Mouse (Mus musculus): ENCODE data around the gene Cldn15. TPM values are rescaled to one million over a fixed set of nuclear protein-coding genes. Genes with fewer than 3 reads are reported as not detected.

The Cldn15 gene
- polyA plus RNA-seq, 1 experiment from 2014 or later = 4.1 TPM

DNA sequence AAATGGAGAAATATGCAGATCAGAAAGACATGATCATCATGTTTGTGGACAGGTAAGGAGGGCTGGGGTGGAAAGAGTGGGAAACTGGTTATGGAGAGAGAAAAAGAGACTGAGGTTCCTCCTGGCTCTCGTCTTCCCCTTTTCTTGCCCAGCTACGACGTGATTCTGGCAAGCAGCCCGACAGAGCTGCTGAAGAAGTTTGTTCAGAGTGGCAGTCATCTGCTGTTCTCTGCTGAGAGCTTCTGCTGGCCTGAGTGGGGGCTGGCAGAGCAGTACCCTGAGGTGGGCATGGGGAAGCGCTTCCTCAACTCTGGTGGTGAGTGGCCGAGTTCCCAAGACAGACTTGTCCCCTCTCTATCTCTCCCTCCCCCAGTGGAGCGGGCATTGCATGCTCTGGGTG lies 22.0 kb downstream of the Cldn15 start:
- Histone ChIP-seq H3K4me3 (replicated peaks) (peak overlapping the region; percentile 92), H3K4me1 (peaks cover 15% of the 10 kb centered on the region), H3K27ac (0 out of 2 replicates have a peak overlapping the region, but pooled peaks have one; percentile 96), H3K9me3 (replicated peaks) (no peaks in the 10 kb centered on the region), H3K27me3 (no peaks in the 10 kb centered on the region), H3K4me2 (peak overlapping the region; percentile 91), H3K36me3 (peaks cover 60% of the 10 kb centered on the region), H3K9ac (peak overlapping the region; percentile 92)
- 66% methylated on average over 7 of the region's 7 CpGs for WGBS
- ATAC-seq (replicated peaks; ENCODE audit: low FRiP score) = no peak

GRCm38 (mm10) chr5:136989801-136990200 lies 23.4 kb downstream of the Cldn15 start:
- peaks cover 60% of the 10 kb centered on the region for H3K36me3 ChIP-seq

DNA sequence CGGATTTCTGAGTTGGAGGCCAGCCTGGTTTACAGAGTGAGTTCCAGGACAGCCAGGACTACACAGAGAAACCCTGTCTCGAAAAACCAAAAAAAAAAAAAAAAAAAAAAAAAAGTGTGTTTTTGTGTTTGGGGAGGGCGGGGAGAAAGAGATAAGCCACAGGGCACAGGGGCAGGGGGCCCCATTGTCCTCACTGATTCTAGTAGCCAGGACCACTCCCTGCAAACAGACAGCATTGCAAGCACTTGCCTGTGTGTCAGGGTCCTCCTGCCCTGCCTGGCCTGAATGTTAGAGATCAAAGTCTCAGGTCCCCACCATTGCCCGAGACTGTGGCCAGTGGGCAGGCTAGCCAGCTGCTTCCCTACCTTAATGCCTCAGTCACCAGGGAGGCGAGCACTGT lies 33.0 kb downstream of the Cldn15 start:
- no peaks in the 10 kb centered on the region for H3K9me3 ChIP-seq (replicated peaks)
- H3K9ac ChIP-seq = no peak overlapping the region
- H3K27ac ChIP-seq = no peak overlapping the region
- no peak overlapping the region for H3K4me3 ChIP-seq (replicated peaks)
- H3K4me2 ChIP-seq = no peak overlapping the region
- H3K4me1 ChIP-seq = 0 out of 2 replicates have a peak, but pooled peaks cover 3% of the 10 kb centered on the region
- no peak for ATAC-seq (replicated peaks; ENCODE audit: low FRiP score)
- no peaks in the 10 kb centered on the region for H3K27me3 ChIP-seq
- 80% methylated on average over 4 of the region's 5 CpGs for WGBS
- H3K36me3 ChIP-seq = peaks cover 20% of the 10 kb centered on the region

More at GRCm38 (mm10) chr5:136989801-136990200, 23.4 kb downstream of the Cldn15 start:
- no peaks in the 10 kb centered on the region for H3K9me3 ChIP-seq (replicated peaks)
- 86% methylated on average over 6 of the region's 6 CpGs for WGBS
- no peaks in the 10 kb centered on the region for H3K27me3 ChIP-seq
- H3K4me1 ChIP-seq = peaks cover 15% of the 10 kb centered on the region
- H3K9ac ChIP-seq = no peak overlapping the region
- no peak overlapping the region for H3K27ac ChIP-seq
- no peak overlapping the region for H3K4me3 ChIP-seq (replicated peaks)
- ATAC-seq (replicated peaks; ENCODE audit: low FRiP score) = no peak
- no peak overlapping the region for H3K4me2 ChIP-seq

DNA sequence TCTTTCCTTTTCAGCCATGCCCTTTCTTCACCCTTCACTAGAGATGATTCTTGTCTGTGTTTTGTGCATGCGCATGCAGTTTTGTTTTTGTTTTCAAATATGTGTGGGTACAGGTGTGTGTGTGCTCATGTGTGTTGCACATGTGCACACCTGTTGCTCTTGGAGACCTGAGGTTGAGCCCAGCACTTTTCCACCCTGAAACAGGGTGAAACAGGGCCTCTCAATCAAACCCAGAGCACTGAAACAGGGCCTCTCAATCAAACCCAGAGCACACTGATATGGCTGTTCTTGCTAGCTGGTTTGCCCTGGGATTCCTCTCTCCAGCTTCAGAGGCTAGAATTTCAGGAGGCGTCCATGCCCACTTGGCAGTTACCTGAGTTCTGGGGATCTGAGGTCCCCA lies 34.2 kb downstream of the Cldn15 start:
- no peak overlapping the region for H3K4me3 ChIP-seq (replicated peaks)
- H3K4me2 ChIP-seq = no peak overlapping the region
- no peak overlapping the region for H3K9ac ChIP-seq
- H3K36me3 ChIP-seq = peaks cover 9% of the 10 kb centered on the region
- no peaks in the 10 kb centered on the region for H3K27me3 ChIP-seq
- WGBS = 81% methylated on average over 2 of the region's 2 CpGs
- no peak for ATAC-seq (replicated peaks; ENCODE audit: low FRiP score)
- H3K27ac ChIP-seq = 0 out of 2 replicates have a peak overlapping the region, but pooled peaks have one; percentile 22
- H3K9me3 ChIP-seq (replicated peaks) = no peaks in the 10 kb centered on the region
- 0 out of 2 replicates have a peak, but pooled peaks cover 3% of the 10 kb centered on the region for H3K4me1 ChIP-seq

DNA sequence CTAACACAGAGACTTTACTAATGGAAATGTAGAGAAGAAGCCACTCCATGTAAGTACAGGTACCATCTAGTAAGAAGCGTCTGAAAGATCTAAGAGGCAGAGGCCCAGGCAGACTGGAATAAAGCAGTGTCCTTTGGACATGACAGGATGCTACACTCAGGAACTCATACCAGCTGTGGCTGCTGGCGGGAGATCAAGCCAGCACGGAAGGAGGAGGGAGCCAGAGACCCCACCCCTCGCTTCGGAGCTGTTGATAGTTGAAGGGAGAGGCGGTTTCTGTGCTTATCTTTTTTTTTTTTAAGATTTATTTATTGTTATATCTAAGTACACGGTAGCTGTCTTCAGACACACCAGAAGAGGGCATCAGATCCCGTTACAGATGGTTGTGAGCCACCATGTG lies 40.9 kb downstream of the Cldn15 start:
- no peaks in the 10 kb centered on the region for H3K9me3 ChIP-seq (replicated peaks)
- no peak for ATAC-seq (replicated peaks; ENCODE audit: low FRiP score)
- 53% methylated on average over 8 of the region's 8 CpGs for WGBS
- H3K4me3 ChIP-seq (replicated peaks) = no peak overlapping the region
- H3K27ac ChIP-seq = no peak overlapping the region
- H3K9ac ChIP-seq = no peak overlapping the region
- no peaks in the 10 kb centered on the region for H3K27me3 ChIP-seq
- no peak overlapping the region for H3K4me2 ChIP-seq
- H3K36me3 ChIP-seq = no peaks in the 10 kb centered on the region
- peaks cover 3% of the 10 kb centered on the region; the same call in 1 of the 2 replicates for H3K4me1 ChIP-seq

DNA sequence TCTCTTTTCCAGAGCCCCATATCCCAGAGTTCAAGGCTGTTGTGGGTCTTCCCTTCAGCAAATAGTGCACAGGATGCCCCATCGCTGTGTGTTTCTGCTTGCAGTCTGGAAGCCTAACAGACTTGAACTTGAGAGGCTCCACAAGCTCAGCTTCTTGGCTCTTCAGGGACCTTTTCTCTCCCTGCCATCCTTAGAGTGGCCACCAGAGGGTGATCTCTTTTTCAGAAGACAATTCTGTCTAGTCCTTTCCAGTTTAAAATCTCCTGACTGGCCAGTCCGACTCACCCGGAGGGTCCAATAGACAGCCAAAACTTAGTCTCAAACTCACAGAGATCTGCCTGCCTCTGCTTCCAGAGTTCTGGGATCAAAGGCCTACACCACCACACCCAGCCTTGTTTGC lies 43.6 kb downstream of the Cldn15 start:
- Histone ChIP-seq H3K9ac (no peak overlapping the region), H3K27ac (no peak overlapping the region), H3K36me3 (no peaks in the 10 kb centered on the region), H3K4me2 (no peak overlapping the region), H3K9me3 (replicated peaks) (no peaks in the 10 kb centered on the region), H3K27me3 (no peaks in the 10 kb centered on the region), H3K4me1 (peaks cover 3% of the 10 kb centered on the region; the same call in 1 of the 2 replicates), H3K4me3 (replicated peaks) (no peak overlapping the region)
- 29% methylated on average over 3 of the region's 3 CpGs for WGBS
- no peak for ATAC-seq (replicated peaks; ENCODE audit: low FRiP score)

- no peaks in the 10 kb centered on the region for H3K27me3 ChIP-seq
- H3K4me1 ChIP-seq = no peaks in the 10 kb centered on the region
- 71% methylated on average over 15 of the region's 15 CpGs for WGBS
- H3K4me2 ChIP-seq = no peak overlapping the region
- H3K36me3 ChIP-seq = no peaks in the 10 kb centered on the region
- no peak overlapping the region for H3K4me3 ChIP-seq (replicated peaks)
- H3K27ac ChIP-seq = no peak overlapping the region
- H3K9ac ChIP-seq = no peak overlapping the region
- no peaks in the 10 kb centered on the region for H3K9me3 ChIP-seq (replicated peaks)
- no peak for ATAC-seq (replicated peaks; ENCODE audit: low FRiP score)
These were observed 46.1 kb downstream of the Cldn15 start for GRCm38 (mm10) chr5:137012401-137012950.

GRCm38 (mm10) chr5:137015913-137016312 lies 49.5 kb downstream of the Cldn15 start:
- no peak overlapping the region for H3K4me2 ChIP-seq
- no peaks in the 10 kb centered on the region for H3K36me3 ChIP-seq
- no peak overlapping the region for H3K9ac ChIP-seq
- no peaks in the 10 kb centered on the region for H3K9me3 ChIP-seq (replicated peaks)
- H3K4me3 ChIP-seq (replicated peaks) = no peak overlapping the region
- H3K4me1 ChIP-seq = no peaks in the 10 kb centered on the region
- no peak for ATAC-seq (replicated peaks; ENCODE audit: low FRiP score)
- no peaks in the 10 kb centered on the region for H3K27me3 ChIP-seq
- no peak overlapping the region for H3K27ac ChIP-seq
- 88% methylated on average over 3 of the region's 3 CpGs for WGBS

- Histone ChIP-seq H3K27me3 (peaks cover 55% of the 10 kb centered on the region), H3K4me1 (peaks cover 19% of the 10 kb centered on the region), H3K4me3 (replicated peaks) (no peak overlapping the region), H3K4me2 (no peak overlapping the region), H3K36me3 (no peaks in the 10 kb centered on the region), H3K9me3 (replicated peaks) (no peaks in the 10 kb centered on the region), H3K27ac (no peak overlapping the region), H3K9ac (no peak overlapping the region)
- 52% methylated on average over 3 of the region's 3 CpGs for WGBS
- no peak for ATAC-seq (replicated peaks; ENCODE audit: low FRiP score)
These were observed 57.9 kb downstream of the Cldn15 start for GRCm38 (mm10) chr5:137024318-137024717.

DNA sequence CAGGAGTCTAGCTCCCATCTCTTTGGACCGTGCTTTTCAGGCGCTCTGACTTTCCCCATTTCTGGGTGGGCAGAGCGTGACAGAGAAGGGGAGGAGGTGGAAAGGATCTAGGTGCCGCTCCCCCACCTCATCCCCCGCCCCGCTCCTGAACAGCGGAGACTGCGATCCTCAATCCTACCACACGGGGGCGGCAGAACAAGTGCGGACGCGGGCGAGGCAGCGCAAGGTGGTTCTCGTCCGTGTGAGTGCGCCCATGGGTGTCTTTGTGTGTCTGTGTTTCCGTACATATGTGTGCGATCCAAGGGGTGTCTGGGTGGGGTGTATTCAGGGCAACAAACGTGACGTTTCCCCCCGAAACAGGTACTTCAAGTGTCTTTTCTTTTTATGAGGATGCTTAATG lies 58.7 kb downstream of the Cldn15 start:
- ATAC-seq (replicated peaks; ENCODE audit: low FRiP score) = no peak
- peaks cover 27% of the 10 kb centered on the region for H3K4me1 ChIP-seq
- no peaks in the 10 kb centered on the region for H3K9me3 ChIP-seq (replicated peaks)
- no peak overlapping the region for H3K4me3 ChIP-seq (replicated peaks)
- H3K4me2 ChIP-seq = peak overlapping the region; percentile 43
- no peak overlapping the region for H3K27ac ChIP-seq
- H3K36me3 ChIP-seq = no peaks in the 10 kb centered on the region
- peaks cover 62% of the 10 kb centered on the region for H3K27me3 ChIP-seq
- WGBS = under 1% methylated on average over 23 of the region's 23 CpGs
- no peak overlapping the region for H3K9ac ChIP-seq

MicroRNA genes within 50 kb of the gene (microRNA counts, 519-probe panel; counts per million panel counts)
- 31.7 counts per million for microRNA mmu-miR-702

Small RNA genes lying within 50 kb of the gene (microRNA-seq; reads per million reads assigned to microRNA genes)
- gene Mir702 = 12.4 reads per million, percentile 31 among the genes with 10 or more reads in this experiment

Other genes starting within 250 kb of the Cldn15 start
- 51.1 and 62.5 TPM in 2 replicates for gene Col26a1, start 83.4 kb upstream of the Cldn15 start, polyA plus RNA-seq (2015; fragmentation: Nextera tagmentation; extraction: Ambion mirVana)
- 74.0 and 78.8 TPM in 2 replicates for gene Ift22, start 58.5 kb upstream of the Cldn15 start, polyA plus RNA-seq (2015; fragmentation: Nextera tagmentation; extraction: Ambion mirVana)
- 284 and 294 TPM in 2 replicates for gene Fis1, start 13.3 kb upstream of the Cldn15 start, polyA plus RNA-seq (2015; fragmentation: Nextera tagmentation; extraction: Ambion mirVana)
- 42.9 and 52.5 TPM in 2 replicates for gene Plod3, start 20.4 kb downstream of the Cldn15 start, polyA plus RNA-seq (2015; fragmentation: Nextera tagmentation; extraction: Ambion mirVana)
- 86.4 and 102 TPM in 2 replicates for gene Znhit1, start 21.4 kb downstream of the Cldn15 start, polyA plus RNA-seq (2015; fragmentation: Nextera tagmentation; extraction: Ambion mirVana)
- gene Vgf, start 59.8 kb downstream of the Cldn15 start, polyA plus RNA-seq (2015; fragmentation: Nextera tagmentation; extraction: Ambion mirVana) = 0.10 and 0.55 TPM in 2 replicates
- gene Ap1s1, start 79.5 kb downstream of the Cldn15 start, polyA plus RNA-seq (2015; fragmentation: Nextera tagmentation; extraction: Ambion mirVana) = 181 and 194 TPM in 2 replicates
- gene Serpine1, start 105.7 kb downstream of the Cldn15 start, polyA plus RNA-seq (2015; fragmentation: Nextera tagmentation; extraction: Ambion mirVana) = 0.45 and 0.48 TPM in 2 replicates
- 7.9 and 9.0 TPM in 2 replicates for gene Trim56, start 149.6 kb downstream of the Cldn15 start, polyA plus RNA-seq (2015; fragmentation: Nextera tagmentation; extraction: Ambion mirVana)
- gene Muc3, start 182.7 kb downstream of the Cldn15 start, polyA plus RNA-seq (2015; fragmentation: Nextera tagmentation; extraction: Ambion mirVana) = 0.09 TPM in 1 of 2 replicates, not detected in the other
- 0.33 and 0.34 TPM in 2 replicates for gene Muc3a, start 245.8 kb downstream of the Cldn15 start, polyA plus RNA-seq (2015; fragmentation: Nextera tagmentation; extraction: Ambion mirVana)

Data from kidney, embryonic 15.5 days (tissue).